Mouse (Mus musculus): ENCODE measurements around the gene Slamf8.

DNA sequence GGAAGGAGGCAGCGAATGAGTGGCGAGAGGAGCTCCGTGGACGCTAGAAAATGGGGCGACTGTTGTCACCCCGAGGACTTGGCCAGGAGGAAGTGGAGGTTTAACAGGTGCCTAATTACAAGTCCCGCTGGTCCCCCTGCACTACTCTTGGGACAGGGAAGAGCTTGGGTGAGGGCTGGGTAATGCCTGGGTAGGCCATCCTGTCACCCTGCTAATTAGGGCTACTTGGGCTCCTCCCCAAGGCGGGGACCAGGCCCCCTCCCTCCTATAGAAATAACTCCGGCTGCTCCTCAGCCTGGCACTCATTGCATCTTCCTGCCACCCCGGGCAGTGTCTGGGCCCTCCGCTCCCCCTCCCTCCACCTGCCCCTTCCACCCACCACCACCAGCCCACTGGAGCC, 34.7 kb downstream of the Slamf8 start, which contains the start of gene Vsig8:
- TF ChIP-seq POLR2A (IDR thresholded peaks at IDR 0.05; ENCODE audit: control insufficient read depth, extremely low read depth, insufficient read depth, low read length, poor library complexity) (no peak), CTCF (IDR thresholded peaks at IDR 0.05; ENCODE audit: borderline replicate concordance, control insufficient read depth, extremely low read depth, insufficient read depth, low read length, poor library complexity) (no peak)
